Mouse (Mus musculus) heart, postnatal 10 days (tissue): ENCODE data around the gene Kcnn1. TPM values are rescaled to one million over a fixed set of nuclear protein-coding genes. Genes with fewer than 3 reads are reported as not detected.
"Not testable (repeated sequence)": the region's sequence is repeated elsewhere in the genome, so short reads cannot be mapped to it uniquely, and the experiment has no call there.

Source experiments
- DNase-seq, 2 experiments: peaks; one replicate each; pipeline ENCODE4 v3.0.0; 2021
- intact Hi-C: fragments of 180-260 bp; cut with DNase I; formaldehyde crosslinking; loops from one replicate; pipeline ENCODE4 v1.15.1; 2025
- total RNA-seq, 2 experiments: library from RNA; stranded (reverse); gene quantifications; 2 replicates each; pipeline ENCODE4 v1.2.3; 2021

The Kcnn1 gene
- total RNA-seq = 1 to 10 TPM; 3.1 to 3.7 TPM

- intact Hi-C loops = no loop called here
These were observed at the start of gene Kcnn1 for GRCm38 (mm10) chr8:70862824-70863641. TSS of gene Kcnn1 (minus strand) at chr8:70863258.

GRCm38 (mm10) chr8:70911596-70911995 lies 48.5 kb upstream of the Kcnn1 start:
- peak in 1 of 2 experiments; percentile 24 for DNase-seq
- intact Hi-C loops = no loop called here

More at GRCm38 (mm10) chr8:70862824-70863641, at the start of gene Kcnn1:
- peak; percentile 19 to 41 for DNase-seq

- DNase-seq = no peak
- intact Hi-C loops = no loop called here
These were observed 44.5 kb upstream of the Kcnn1 start for GRCm38 (mm10) chr8:70907518-70907917.

GRCm38 (mm10) chr8:70905831-70906736 lies 43.0 kb upstream of the Kcnn1 start, which contains the start of gene Map1s:
TSS of gene Map1s (plus strand) at chr8:70905932.
- intact Hi-C loops = no loop called here
- peak; percentile 80 to 84 for DNase-seq

GRCm38 (mm10) chr8:70905463-70905830 lies 42.4 kb upstream of the Kcnn1 start:
- no peak for DNase-seq
- intact Hi-C loops = no loop called here

- peak in 1 of 2 experiments; percentile 41 for DNase-seq
- intact Hi-C loops = loop anchor here (5.0 kb wide), 1 partner anchor 298 kb away; no protein-coding TSS in a partner anchor
These were observed 41.5 kb upstream of the Kcnn1 start for GRCm38 (mm10) chr8:70904532-70904931.

- intact Hi-C loops = loop anchor here (5.0 kb wide), 1 partner anchor 299 kb away; no protein-coding TSS in a partner anchor
- no peak for DNase-seq
These were observed 40.5 kb upstream of the Kcnn1 start for GRCm38 (mm10) chr8:70903582-70903981.

GRCm38 (mm10) chr8:70903112-70903511 lies 40.1 kb upstream of the Kcnn1 start:
- intact Hi-C loops = loop anchor here (5.0 kb wide), 1 partner anchor 299 kb away; no protein-coding TSS in a partner anchor
- no peak for DNase-seq

GRCm38 (mm10) chr8:70902211-70902610 lies 39.2 kb upstream of the Kcnn1 start:
- no peak for DNase-seq
- intact Hi-C loops = loop anchor here (5.0 kb wide), 1 partner anchor 300 kb away; no protein-coding TSS in a partner anchor

- no peak for DNase-seq
- intact Hi-C loops = loop anchor here (5.0 kb wide), 1 partner anchor 301 kb away; no protein-coding TSS in a partner anchor
These were observed 37.9 kb upstream of the Kcnn1 start for GRCm38 (mm10) chr8:70900872-70901387.

- DNase-seq = no peak
- intact Hi-C loops = no loop called here
These were observed 36.2 kb upstream of the Kcnn1 start for GRCm38 (mm10) chr8:70899226-70899625.

GRCm38 (mm10) chr8:70898661-70899198 lies 35.7 kb upstream of the Kcnn1 start:
- intact Hi-C loops = loop anchor here (1.0 kb wide), 1 partner anchor 66 kb away; no protein-coding TSS in a partner anchor
- DNase-seq = no peak

GRCm38 (mm10) chr8:70897681-70898413 lies 34.8 kb upstream of the Kcnn1 start:
- DNase-seq = peak; percentile 91 to 92
- intact Hi-C loops = loop anchor here (1.0 kb wide), 2 partner anchors 25 to 66 kb away; partner anchors contain the start of gene Ccdc124

- DNase-seq = peak; percentile 97
- intact Hi-C loops = loop anchor here (1.0 kb wide), 1 partner anchor 24 kb away; the partner anchor contains the start of gene Ccdc124
These were observed 34.1 kb upstream of the Kcnn1 start, which contains the start of gene Rpl18a for GRCm38 (mm10) chr8:70897021-70897680. TSS of gene Rpl18a (minus strand) at chr8:70897412.

- peak; percentile 8 to 17 for DNase-seq
- intact Hi-C loops = loop anchor here (1.0 kb wide), 1 partner anchor 23 kb away; the partner anchor contains the start of gene Ccdc124
These were observed 33.4 kb upstream of the Kcnn1 start for GRCm38 (mm10) chr8:70896316-70897020.

- intact Hi-C loops, DNase-seq: not testable (repeated sequence)
These were observed 32.7 kb upstream of the Kcnn1 start for GRCm38 (mm10) chr8:70895571-70896259.

- intact Hi-C loops = no loop called here
- DNase-seq = no peak
These were observed 31.9 kb upstream of the Kcnn1 start for GRCm38 (mm10) chr8:70894771-70895545.
